Mouse (Mus musculus) urinary bladder, adult 2 months (tissue): Measurements from ENCODE around the gene Klf11. TPM values are rescaled to one million over a fixed set of nuclear protein-coding genes. Genes with fewer than 3 reads are reported as not detected.
"Not testable (repeated sequence)": the region's sequence is repeated elsewhere in the genome, so short reads cannot be mapped to it uniquely, and the experiment has no call there.

ENCODE experiments used
- DNase-seq: peaks from one replicate; pipeline ENCODE4 v3.0.0; 2022; ENCODE audit warnings: low spot score
- polyA plus RNA-seq: library from polyadenylated mRNA; depleted of rRNA; stranded (reverse); fragments of >200 nt; gene quantifications from 2 replicates; pipeline ENCODE4 v1.2.3, GENCODE M21; 2012; rRNA removed

Klf11 gene
- polyA plus RNA-seq = 12.3 and 13.1 TPM in 2 replicates

DNA sequence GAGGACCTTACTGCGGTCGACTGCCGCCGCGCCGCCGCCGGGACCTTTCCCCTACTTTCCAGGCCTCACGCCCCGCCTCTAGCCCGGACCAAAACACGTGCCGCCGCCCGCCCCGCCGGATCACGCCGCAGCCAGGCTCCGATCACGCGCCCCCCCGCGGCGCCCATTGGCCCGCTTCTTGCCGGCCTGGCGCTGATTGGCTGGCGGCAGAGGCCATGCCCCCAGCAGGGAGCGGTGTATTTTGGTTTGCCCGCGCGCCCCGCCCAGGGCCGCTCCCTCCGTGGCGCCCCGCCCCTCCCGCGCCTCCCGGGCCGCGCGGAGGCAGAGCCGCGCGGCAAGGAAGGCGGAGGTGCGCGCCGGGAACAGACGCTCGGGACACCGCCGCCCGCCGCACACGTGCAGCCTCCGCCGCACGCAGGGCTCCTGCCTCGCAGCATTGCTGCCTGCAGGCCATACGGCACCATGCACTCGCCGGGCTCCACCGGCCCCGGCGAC is at the start of gene Klf11:
Klf11 (plus strand) TSS at position 212 of the 495 bp plus-strand sequence.
- DNase-seq = peak; percentile 100

DNA sequence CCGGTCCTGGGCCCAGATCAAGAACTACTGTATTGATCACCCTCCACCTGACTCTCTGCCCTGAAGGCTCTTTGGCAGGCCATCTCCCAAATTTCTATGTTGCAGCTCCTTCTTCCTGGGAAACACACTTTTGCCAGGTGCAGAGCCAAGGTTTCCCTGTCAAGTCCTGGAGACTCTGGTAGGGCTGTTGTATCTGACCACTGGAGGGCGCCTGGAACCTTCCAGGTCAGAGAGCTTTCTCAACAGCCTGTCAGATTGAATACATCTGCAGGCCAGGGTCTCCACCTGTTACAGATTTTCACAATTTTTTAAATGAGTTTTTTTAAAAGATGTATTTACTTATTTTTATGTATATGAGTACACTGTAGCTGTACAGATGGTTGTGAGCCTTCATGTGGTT is 47.8 kb upstream of the Klf11 start:
- DNase-seq = no peak

GRCm38 (mm10) chr12:24606166-24606565 is 44.9 kb upstream of the Klf11 start:
- DNase-seq = no peak

DNA sequence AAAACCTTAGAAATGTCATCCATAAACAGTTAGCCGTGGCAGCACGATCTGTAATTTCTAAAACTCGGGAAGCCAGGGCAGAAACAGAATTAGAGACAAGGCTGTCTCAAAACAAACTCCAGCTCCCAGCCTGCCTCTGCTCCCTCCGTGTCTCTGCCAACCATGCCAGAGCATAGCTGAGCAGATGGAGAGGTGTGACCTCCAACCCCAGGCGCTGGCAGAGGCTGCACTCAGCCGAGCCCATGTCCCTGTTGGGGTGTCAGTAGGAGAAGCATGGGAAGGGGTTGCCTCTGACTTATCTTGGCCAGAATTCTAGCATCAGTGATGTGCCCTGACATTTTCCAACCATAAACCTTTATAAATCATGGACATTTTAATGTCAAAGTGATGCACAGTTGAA is 38.5 kb upstream of the Klf11 start:
- no peak for DNase-seq

DNA sequence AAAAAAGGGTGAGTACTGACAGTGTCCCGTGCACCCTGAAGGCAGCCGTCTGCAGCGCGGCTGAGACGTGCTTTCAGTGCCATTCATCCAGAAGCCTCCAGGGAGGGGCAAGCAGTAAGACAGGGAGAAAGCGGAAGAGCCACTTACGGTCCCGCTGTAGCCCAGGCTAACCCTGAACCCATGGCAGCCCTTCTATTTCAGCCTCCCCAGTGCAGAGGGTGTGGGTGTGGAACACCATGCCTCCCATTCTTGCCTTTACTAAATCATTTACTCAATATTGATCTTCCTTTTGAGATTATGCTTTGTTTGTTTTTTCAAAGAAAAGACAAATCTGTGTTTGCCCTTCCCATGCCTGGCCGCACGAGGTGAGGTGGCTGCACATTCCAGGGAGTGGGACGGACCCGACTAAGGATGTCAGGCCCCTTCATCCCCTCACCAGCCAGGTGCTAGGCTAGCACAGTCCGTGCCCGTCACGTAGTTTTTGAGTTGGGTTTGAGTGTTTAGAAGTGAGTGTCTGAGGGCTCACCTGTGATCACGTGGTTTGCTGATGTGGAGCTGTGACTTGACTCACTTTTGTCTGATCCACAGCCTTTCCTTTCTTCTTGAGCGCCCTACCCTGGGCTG is 36.5 kb upstream of the Klf11 start:
- DNase-seq = no peak

DNA sequence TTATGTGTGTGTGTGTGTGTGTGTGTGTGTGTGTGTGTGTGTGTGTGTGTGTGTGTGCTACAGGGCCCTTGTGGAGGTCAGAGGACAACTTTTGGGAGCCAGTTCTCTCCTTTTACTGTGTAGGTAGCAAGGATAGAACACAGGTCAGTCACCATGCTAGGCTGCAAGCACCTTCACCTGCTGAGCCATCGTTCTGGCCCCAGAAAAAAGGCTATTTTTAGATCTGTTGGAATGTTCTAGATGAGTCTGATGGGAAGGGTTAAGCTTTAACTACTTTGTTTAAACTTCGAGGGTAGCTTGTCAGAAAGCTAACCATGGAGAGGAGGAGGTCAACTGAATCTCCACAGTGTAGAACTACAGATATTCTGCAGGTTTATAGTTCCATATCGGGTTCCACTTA is 35.9 kb upstream of the Klf11 start:
- no peak for DNase-seq

GRCm38 (mm10) chr12:24619436-24619835 is 31.6 kb upstream of the Klf11 start:
- no peak for DNase-seq

DNA sequence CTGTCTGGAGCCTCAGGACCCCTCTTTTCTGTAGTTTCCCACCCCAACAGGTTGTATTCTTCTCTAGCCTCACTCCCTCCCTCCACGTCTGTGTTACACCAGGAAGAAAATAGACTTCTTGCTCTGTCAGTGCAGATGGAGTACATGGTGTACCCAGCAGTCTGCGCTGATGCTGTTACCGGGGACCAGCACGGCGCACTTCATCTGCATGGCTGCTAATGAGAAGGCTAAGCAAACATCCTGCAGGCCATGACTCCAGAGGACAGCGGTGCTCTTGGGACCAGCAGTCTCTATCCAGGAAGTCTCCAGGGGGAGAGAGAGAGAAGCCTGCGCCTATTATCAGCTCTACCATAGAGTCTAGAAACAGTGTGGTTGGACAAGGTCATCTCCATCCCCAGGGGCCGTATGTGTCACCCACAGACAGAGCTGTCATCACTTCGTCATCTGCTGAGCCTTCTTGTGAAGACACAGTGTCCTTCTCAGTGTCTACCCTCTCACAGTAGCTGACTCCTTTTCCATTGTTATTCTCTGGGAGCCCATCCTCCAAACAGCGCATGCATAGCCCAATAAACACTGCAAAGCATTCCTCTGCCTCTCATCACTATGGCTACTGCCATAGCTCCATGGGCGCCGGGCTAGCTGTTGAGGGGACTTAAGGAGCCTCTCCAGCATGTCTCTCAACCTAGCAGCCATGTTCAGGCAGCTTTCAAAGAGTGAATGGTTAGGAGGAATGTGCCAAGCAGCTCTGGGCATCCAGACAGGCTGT is 27.4 kb upstream of the Klf11 start:
- DNase-seq = no peak

DNA sequence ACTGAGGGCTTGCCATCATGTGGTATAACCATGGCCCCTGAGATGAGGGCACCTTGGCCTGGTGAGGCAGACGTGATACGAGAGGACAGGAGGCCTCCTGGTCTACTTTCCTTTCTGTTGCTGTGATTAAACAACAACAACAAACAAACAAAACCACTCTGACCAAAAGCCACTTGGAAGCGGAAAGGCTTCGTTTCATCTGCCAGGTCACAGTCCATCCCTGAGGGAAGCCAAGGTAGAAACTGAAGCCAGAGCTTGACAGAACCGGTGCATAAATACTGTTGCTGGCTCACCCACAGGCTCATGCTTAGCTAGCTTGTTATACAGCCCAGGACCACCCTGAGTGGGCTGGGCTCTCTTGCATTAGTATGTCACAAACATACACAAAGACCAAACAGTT is 24.7 kb upstream of the Klf11 start:
- DNase-seq = no peak

DNA sequence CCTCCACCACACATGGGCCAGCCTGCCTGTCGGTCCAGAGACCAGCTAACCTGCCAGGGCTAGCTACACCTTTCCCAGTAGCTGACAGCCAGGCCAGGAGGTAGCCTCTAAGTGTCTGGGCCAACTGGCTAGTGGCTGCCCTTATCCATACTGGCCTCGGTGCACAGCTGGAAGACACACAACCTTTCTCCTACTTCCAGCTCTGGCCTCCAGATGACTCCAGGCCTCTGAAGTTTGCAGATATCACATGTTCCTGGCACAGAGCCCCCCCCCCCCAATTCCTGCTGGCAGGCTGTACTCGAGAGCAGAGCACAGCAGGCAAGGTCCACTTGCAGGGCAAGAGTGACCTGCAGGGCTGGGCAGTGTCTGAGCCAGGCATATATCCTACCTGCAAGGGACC is 23.9 kb upstream of the Klf11 start:
- no peak for DNase-seq

GRCm38 (mm10) chr12:24630220-24630619 is 20.9 kb upstream of the Klf11 start:
- DNase-seq = no peak

DNA sequence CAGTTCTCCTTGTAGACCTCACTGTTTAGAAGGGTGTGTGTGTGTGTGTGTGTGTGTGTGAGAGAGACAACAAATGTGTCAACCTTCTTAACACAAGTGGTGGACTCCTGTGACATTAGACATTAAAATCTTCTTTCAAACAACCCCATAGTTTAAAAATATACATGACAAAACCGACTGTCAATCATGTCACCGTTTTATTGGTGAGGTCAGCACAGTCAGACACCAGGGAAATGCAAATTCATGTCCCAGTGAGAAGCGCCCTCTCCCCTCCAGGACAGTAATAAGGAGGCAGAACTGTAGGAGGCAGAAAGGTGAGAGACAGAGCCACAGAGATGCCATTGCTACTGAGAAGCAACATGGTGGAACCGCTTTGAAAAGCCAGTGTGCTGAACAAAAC is 18.7 kb upstream of the Klf11 start:
- DNase-seq = no peak

DNA sequence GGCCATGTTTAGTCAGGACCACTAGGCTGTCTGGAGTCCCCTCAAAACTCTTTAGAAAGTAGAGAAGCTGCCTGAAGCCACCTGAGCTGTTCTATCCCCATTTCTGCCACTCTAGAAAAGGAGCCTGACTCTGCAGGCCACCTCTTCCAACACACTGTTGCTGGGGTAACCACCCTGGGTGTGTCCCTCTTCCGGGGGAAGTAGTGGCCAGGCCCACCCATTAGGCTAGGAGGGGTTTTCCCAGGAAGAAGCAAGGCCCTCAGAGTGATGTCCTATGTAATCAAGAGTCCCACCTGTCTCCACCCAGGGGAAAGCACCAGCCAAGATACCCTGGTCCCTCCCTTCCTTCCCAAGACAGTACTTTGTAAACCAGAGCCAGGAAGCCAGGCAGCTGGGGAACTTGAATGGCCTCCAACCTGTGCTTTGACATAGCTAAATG is 17.3 kb upstream of the Klf11 start:
- DNase-seq = no peak

- no peak for DNase-seq
These were observed 16.9 kb upstream of the Klf11 start for GRCm38 (mm10) chr12:24634212-24634611.

DNA sequence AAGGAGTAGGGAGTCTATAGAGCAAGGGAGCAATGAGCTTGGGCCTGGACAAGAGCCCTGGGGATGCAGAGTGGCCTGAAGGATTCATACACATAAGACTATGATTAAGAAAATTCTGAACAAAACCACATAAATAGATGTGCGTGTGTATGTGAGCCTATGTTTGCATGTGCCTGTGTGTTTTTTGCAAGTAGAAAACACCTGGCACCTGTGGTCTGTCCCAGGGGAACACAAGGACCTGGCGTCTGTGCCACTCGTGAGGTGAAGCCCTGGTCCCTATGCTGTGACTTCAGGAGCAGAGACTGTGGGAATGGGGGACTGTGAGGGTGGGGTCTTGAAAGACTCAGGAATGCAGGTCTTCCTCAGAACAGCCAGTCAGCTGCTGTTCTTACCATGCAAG is 16.4 kb upstream of the Klf11 start:
- no peak for DNase-seq

DNA sequence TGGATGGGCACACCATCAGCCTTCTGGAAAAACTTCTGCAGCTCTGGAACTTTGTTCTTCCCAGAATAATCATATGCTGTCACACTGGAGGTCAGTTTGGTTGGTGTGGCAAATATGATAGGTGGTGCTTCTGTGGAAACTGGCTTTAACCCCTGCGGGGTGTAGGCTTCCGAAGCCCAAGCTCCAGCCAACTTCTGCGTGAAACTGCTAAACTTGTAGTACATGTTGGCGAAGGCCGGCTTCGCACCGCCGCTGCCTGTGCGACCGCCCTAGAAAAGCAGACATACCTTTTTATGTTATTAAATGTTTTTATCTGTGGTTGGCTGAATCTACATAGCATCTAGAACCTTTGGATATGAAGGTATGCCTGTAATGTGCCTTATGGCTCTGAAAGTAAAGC is 12.3 kb upstream of the Klf11 start:
- not testable (repeated sequence) for DNase-seq

DNA sequence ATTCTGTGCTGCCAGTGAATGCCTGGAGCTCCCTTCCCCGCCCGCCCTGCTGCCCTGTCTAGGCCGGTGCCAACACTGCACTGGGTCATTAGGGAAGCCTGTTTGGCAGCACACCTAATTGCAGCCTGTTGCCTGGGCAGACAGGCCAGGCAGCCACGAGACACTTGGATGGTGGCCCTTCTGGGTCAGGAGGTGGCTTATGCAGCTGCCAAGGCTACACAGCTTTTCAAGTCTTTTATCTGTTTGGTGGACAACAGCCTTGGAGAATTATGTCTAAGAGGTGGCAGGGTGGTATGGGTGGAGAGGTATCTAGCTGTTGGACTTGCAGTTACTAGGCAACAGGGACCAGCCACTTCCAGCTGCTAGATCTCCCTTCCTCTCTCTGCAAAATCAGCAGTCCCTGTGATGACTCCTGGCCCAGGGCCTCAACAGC is 8.7 kb upstream of the Klf11 start:
- DNase-seq = peak; percentile 51

- no peak for DNase-seq
These were observed 6.9 kb upstream of the Klf11 start for GRCm38 (mm10) chr12:24644125-24644571.

GRCm38 (mm10) chr12:24645901-24646300 is 5.2 kb upstream of the Klf11 start:
- no peak for DNase-seq

GRCm38 (mm10) chr12:24648094-24648493 is 3.0 kb upstream of the Klf11 start:
- DNase-seq = no peak

GRCm38 (mm10) chr12:24650415-24651062 is 535 bp upstream of the Klf11 start:
- DNase-seq = no peak

- DNase-seq = peak; percentile 94
These were observed 718 bp downstream of the Klf11 start for GRCm38 (mm10) chr12:24651642-24652342.
